Mouse (Mus musculus): Measurements from ENCODE around the gene Gm10638.

The Gm10638 gene

GRCm38 (mm10) chr8:86740899-86741298, 4.6 kb upstream of the Gm10638 start:
- DNase-seq: no peak

- DNase-seq: no peak
Measured at GRCm38 (mm10) chr8:86741627-86742026, 3.9 kb upstream of the Gm10638 start.

GRCm38 (mm10) chr8:86742605-86743345, 2.7 kb upstream of the Gm10638 start:
- DNase-seq: no peak

GRCm38 (mm10) chr8:86744313-86745220, 932 bp upstream of the Gm10638 start:
- DNase-seq: no peak

- peak; percentile 97 for DNase-seq
Measured at GRCm38 (mm10) chr8:86745935-86746441, 489 bp downstream of the Gm10638 start.

GRCm38 (mm10) chr8:86746511-86746910, 1.0 kb downstream of the Gm10638 start:
- DNase-seq: peak; percentile 32

GRCm38 (mm10) chr8:86749842-86750241, 4.3 kb downstream of the Gm10638 start:
- no peak for DNase-seq

GRCm38 (mm10) chr8:86756948-86757733, 11.6 kb downstream of the Gm10638 start:
- peak; percentile 66 for DNase-seq

- DNase-seq: no peak
Measured at GRCm38 (mm10) chr8:86758651-86759050, 13.2 kb downstream of the Gm10638 start.

GRCm38 (mm10) chr8:86759090-86759491, 13.6 kb downstream of the Gm10638 start:
- no peak for DNase-seq

GRCm38 (mm10) chr8:86760746-86761145, 15.2 kb downstream of the Gm10638 start:
- DNase-seq: no peak

GRCm38 (mm10) chr8:86762806-86763205, 17.3 kb downstream of the Gm10638 start:
- no peak for DNase-seq

- DNase-seq: no peak
Measured at GRCm38 (mm10) chr8:86765155-86765554, 19.7 kb downstream of the Gm10638 start.

GRCm38 (mm10) chr8:86765669-86766068, 20.2 kb downstream of the Gm10638 start:
- DNase-seq: no peak

GRCm38 (mm10) chr8:86766548-86767211, 21.2 kb downstream of the Gm10638 start:
- no peak for DNase-seq

- peak; percentile 26 for DNase-seq
Measured at GRCm38 (mm10) chr8:86768499-86768898, 23.0 kb downstream of the Gm10638 start.

GRCm38 (mm10) chr8:86769945-86770715, 24.6 kb downstream of the Gm10638 start:
- peak; percentile 39 for DNase-seq

GRCm38 (mm10) chr8:86779207-86779606, 33.7 kb downstream of the Gm10638 start:
- DNase-seq: no peak

GRCm38 (mm10) chr8:86781094-86781493, 35.6 kb downstream of the Gm10638 start:
- no peak for DNase-seq

- peak; percentile 41 for DNase-seq
Measured at GRCm38 (mm10) chr8:86786498-86786897, 41.0 kb downstream of the Gm10638 start.

- peak; percentile 71 for DNase-seq
Measured at GRCm38 (mm10) chr8:86787891-86788420, 42.5 kb downstream of the Gm10638 start.

Data from kidney, postnatal 14 days (tissue).